ENCODE assay signal across 16 mouse cellular contexts in genomic region chr6:134630447-134630846, GRCm38 (mm10). TPM values are rescaled to one million over a fixed set of nuclear protein-coding genes. Genes with fewer than 3 reads are reported as not detected.
DNase-seq lines count a peak whose midpoint lies in the region; ATAC-seq lines count a peak whose summit lies in the region.
"Had no signal": no experiment of that assay in that cellular context is flagged by ENCODE, and none has a peak within 500 bp of the region (broad histone marks: within the 10 kb centered on the region; RNA-seq: fewer than 3 reads in every experiment).

No protein-coding gene starts in this region.

- H3K9ac ChIP-seq in heart, embryonic 13.5 days, result no peak overlapping the region
- H3K9ac ChIP-seq in forebrain, embryonic 12.5 days, result no peak overlapping the region
- H3K9ac ChIP-seq: liver, embryonic 14.5 days; neural tube, embryonic 12.5 days had no signal

- peak overlapping the region; percentile 58 for H3K27ac ChIP-seq in heart, embryonic 13.5 days (replicated peaks)
- no peak overlapping the region for H3K27ac ChIP-seq in forebrain, embryonic 12.5 days
- H3K27ac ChIP-seq: embryonic facial prominence, embryonic 10.5 days; hindbrain, postnatal 0 days; liver, embryonic 14.5 days; neural tube, embryonic 12.5 days had no signal

- H3K4me1 ChIP-seq in heart, embryonic 13.5 days, result peaks cover 17% of the 10 kb centered on the region
- H3K4me1 ChIP-seq in forebrain, embryonic 12.5 days, result peaks cover 12% of the 10 kb centered on the region

- H3K9me3 ChIP-seq in heart, embryonic 13.5 days, result no peaks in the 10 kb centered on the region
- no peaks in the 10 kb centered on the region for H3K9me3 ChIP-seq in forebrain, embryonic 12.5 days
- H3K9me3 ChIP-seq: embryonic facial prominence, embryonic 10.5 days; neural tube, embryonic 12.5 days had no signal

- H3K4me2 ChIP-seq in heart, embryonic 13.5 days, result no peak overlapping the region
- no peak overlapping the region for H3K4me2 ChIP-seq in forebrain, embryonic 12.5 days
- H3K4me2 ChIP-seq: neural tube, embryonic 12.5 days had no signal

- 54% methylated on average over 9 of the region's 9 CpGs for WGBS in heart, embryonic 13.5 days
- 80% methylated on average over 9 of the region's 9 CpGs for WGBS in forebrain, embryonic 12.5 days

- no peaks in the 10 kb centered on the region for H3K27me3 ChIP-seq in heart, embryonic 13.5 days (replicated peaks)
- peaks cover 36% of the 10 kb centered on the region for H3K27me3 ChIP-seq in forebrain, embryonic 12.5 days

- H3K4me3 ChIP-seq in heart, embryonic 13.5 days, result no peak overlapping the region
- H3K4me3 ChIP-seq in forebrain, embryonic 12.5 days (replicated peaks), result no peak overlapping the region
- H3K4me3 ChIP-seq: embryonic facial prominence, embryonic 10.5 days; neural tube, embryonic 12.5 days had no signal

- H3K36me3 ChIP-seq in heart, embryonic 13.5 days, result no peaks in the 10 kb centered on the region
- no peaks in the 10 kb centered on the region for H3K36me3 ChIP-seq in forebrain, embryonic 12.5 days (replicated peaks)
- H3K36me3 ChIP-seq: embryonic facial prominence, embryonic 10.5 days; neural tube, embryonic 12.5 days had no signal

- no peak for ATAC-seq in heart, embryonic 13.5 days (ENCODE audit: extremely low read depth, insufficient number of reproducible peaks, low FRiP score, low TSS enrichment)
- peak; percentile 55 for ATAC-seq in common myeloid progenitor, adult 5-6 weeks (replicated peaks; ENCODE audit: low read depth, poor library complexity, severe bottlenecking)
- no peak for ATAC-seq in forebrain, embryonic 12.5 days (ENCODE audit: low FRiP score)
- ATAC-seq: forebrain, embryonic 14.5 days; hindbrain, postnatal 0 days had no signal

- no peak for DNase-seq in heart, postnatal 4 days
- DNase-seq in R1 (ENCODE audit: low read depth, low spot score), result peak; percentile 18
- DNase-seq in kidney, postnatal 36 days, result peak; percentile 33 to 41
- no peak for DNase-seq in right cerebral cortex, postnatal 14 days
- DNase-seq: cerebellum, adult 11-12 months; cerebellum, postnatal 36 days; lung, postnatal 10 days; right cerebral cortex, postnatal 25 days had no signal

RNA-seq across cellular contexts. Expression of gene Mansc1, which starts 1.8 kb away (rescaled TPM):
- polyA plus RNA-seq in heart, embryonic 13.5 days (2015; fragmentation: Nextera tagmentation; extraction: Ambion mirVana), result 5.9 and 6.1 TPM in 2 replicates
- 1 to 10 TPM; 8.4 to 9.7 TPM for total RNA-seq in heart, postnatal 4 days (2021)
- 4.8 and 6.1 TPM in 2 replicates for total RNA-seq in common myeloid progenitor, adult 5-6 weeks (2017)
- 1.1 TPM in 2 replicates for polyA plus RNA-seq in forebrain, embryonic 12.5 days (2016; fragmentation: Nextera tagmentation; extraction: Ambion mirVana)

RNA-seq across cellular contexts. Expression of gene Borcs5, which starts 8.9 kb away (rescaled TPM):
- polyA plus RNA-seq in heart, embryonic 13.5 days (2015; fragmentation: Nextera tagmentation; extraction: Ambion mirVana), result 12.7 and 14.4 TPM in 2 replicates
- 10 to 100 TPM; 10.8 to 11.0 TPM for total RNA-seq in heart, postnatal 4 days (2021)
- 12.4 and 13.4 TPM in 2 replicates for total RNA-seq in common myeloid progenitor, adult 5-6 weeks (2017)
- polyA plus RNA-seq in forebrain, embryonic 12.5 days (2016; fragmentation: Nextera tagmentation; extraction: Ambion mirVana), result 34.4 and 35.8 TPM in 2 replicates

Comparison
In these comparisons a context has a peak if more than half of its experiments do, and no peak if none do; other contexts are left out.
1. DNase-seq: peak in R1 (single experiment) and kidney, postnatal 36 days (2 of 2); none in heart, postnatal 4 days (single experiment) and right cerebral cortex, postnatal 14 days (single experiment).